Mouse (Mus musculus) lung, adult 2 months (tissue): Measurements from ENCODE around the gene Shisal2a. TPM values are rescaled to one million over a fixed set of nuclear protein-coding genes. Genes with fewer than 3 reads are reported as not detected.

Source experiments
- DNase-seq: peaks from one replicate; pipeline ENCODE4 v3.0.0; 2022
- H3K4me1 ChIP-seq: fragments of 200-500 bp; 2 replicates; pipeline ENCODE4 v1.6.1; 2011; ENCODE audit warnings: low read length; ENCODE audit not compliant: control insufficient read depth, insufficient read depth
- H3K4me3 ChIP-seq: fragments of 200-500 bp; replicated peaks from 2 replicates; pipeline ENCODE3; 2011; ENCODE audit warnings: low read depth, mild to moderate bottlenecking, control low read depth, low read length; ENCODE audit errors: extremely low read depth
- CTCF ChIP-seq: fragments of 200-500 bp; IDR thresholded peaks from 2 replicates; pipeline ENCODE4 v1.5.1; 2011; ENCODE audit warnings: mild to moderate bottlenecking, low read length, control low read depth; ENCODE audit not compliant: insufficient read depth
- POLR2A ChIP-seq: fragments of 200-500 bp; IDR thresholded peaks from 2 replicates; pipeline ENCODE4 v1.6.1; 2011; ENCODE audit warnings: low read depth, mild to moderate bottlenecking, control low read depth, low read length, borderline replicate concordance; ENCODE audit errors: extremely low read depth
- WGBS: fragments of 180-500 bp; shearing (Covaris S2); methylation state at CpG from one replicate; pipeline ENCODE4 v1.1.7; 2018; 5-methylcytosine and 5-hydroxymethylcytosine counted together
- polyA plus RNA-seq: library from polyadenylated mRNA; depleted of rRNA; stranded (reverse); fragments of >200 nt; gene quantifications from 2 replicates; pipeline ENCODE4 v1.2.3, GENCODE M21; 2012

Shisal2a gene
- polyA plus RNA-seq, 1 experiment = 2.8 TPM

DNA sequence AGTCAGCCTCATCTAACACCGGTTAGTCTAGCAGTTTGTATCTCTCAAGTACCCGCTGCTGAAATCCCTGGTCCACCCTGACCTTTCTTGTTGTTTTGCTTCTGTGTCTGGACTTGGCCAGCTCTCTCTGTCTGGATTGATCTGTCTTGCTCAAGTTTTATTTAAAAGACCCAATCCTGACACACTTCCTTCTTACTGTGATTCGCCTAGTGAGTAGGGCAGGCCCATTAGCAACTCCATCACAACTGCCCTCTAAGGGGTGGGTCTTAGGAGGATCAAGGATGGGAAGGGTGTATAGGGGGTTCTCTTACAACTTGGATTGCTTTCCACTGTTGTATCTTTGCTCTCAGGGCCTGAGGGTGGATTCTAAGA lies 22.6 kb upstream of the Shisal2a start:
- Histone ChIP-seq H3K4me1 (no peaks in the 10 kb centered on the region), H3K4me3 (peak overlapping the region; percentile 80)
- WGBS = 47% methylated on average over 3 of the region's 3 CpGs
- no peak for TF ChIP-seq POLR2A
- TF ChIP-seq CTCF = no peak
- DNase-seq = no peak

- no peak for DNase-seq
- no peak for TF ChIP-seq POLR2A
- TF ChIP-seq CTCF = no peak
- WGBS = 89% methylated on average over 8 of the region's 8 CpGs
- Histone ChIP-seq H3K4me3 (no peak overlapping the region), H3K4me1 (no peaks in the 10 kb centered on the region)
Observed at GRCm38 (mm10) chr4:108403861-108404635, 20.9 kb upstream of the Shisal2a start.

GRCm38 (mm10) chr4:108400395-108400794 lies 17.2 kb upstream of the Shisal2a start:
- WGBS = 81% methylated on average over 10 of the region's 10 CpGs
- TF ChIP-seq POLR2A = no peak
- no peak for TF ChIP-seq CTCF
- Histone ChIP-seq H3K4me3 (no peak overlapping the region), H3K4me1 (no peaks in the 10 kb centered on the region)
- DNase-seq = no peak

GRCm38 (mm10) chr4:108394236-108394635 lies 11.1 kb upstream of the Shisal2a start:
- no peak overlapping the region for H3K4me3 ChIP-seq
- TF ChIP-seq POLR2A = no peak
- no peak for DNase-seq
- no peaks in the 10 kb centered on the region for H3K4me1 ChIP-seq

- DNase-seq = no peak
- Histone ChIP-seq H3K4me3 (no peak overlapping the region), H3K4me1 (no peaks in the 10 kb centered on the region)
- TF ChIP-seq CTCF (no peak), POLR2A (no peak)
- WGBS = 56% methylated on average over 2 of the region's 2 CpGs
Observed at GRCm38 (mm10) chr4:108392558-108392957, 9.4 kb upstream of the Shisal2a start.

DNA sequence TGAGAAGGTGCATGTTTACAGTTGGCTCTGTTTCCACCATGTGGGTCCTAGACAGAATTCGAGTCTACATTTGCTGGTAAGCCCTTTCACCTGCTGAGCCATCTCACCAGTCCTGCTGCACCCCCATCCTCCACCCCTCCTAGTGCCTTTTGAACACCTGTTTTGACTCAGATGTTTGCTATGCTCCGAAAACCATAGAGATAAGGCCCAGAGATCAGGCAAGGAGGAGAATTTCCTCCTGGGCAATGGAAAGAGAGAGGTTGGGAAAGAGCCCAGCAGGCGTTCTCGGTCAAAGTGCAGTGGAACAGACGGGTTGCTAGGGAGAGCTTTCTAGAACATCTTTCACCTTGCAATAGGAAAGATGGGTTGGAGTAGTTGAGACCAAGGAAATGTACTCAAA lies 8.0 kb upstream of the Shisal2a start:
- no peaks in the 10 kb centered on the region for H3K4me1 ChIP-seq
- no peak overlapping the region for H3K4me3 ChIP-seq
- no peak for DNase-seq
- TF ChIP-seq POLR2A = no peak
- no peak for TF ChIP-seq CTCF
- WGBS = 62% methylated on average over 5 of the region's 5 CpGs

GRCm38 (mm10) chr4:108388741-108389140 lies 5.6 kb upstream of the Shisal2a start:
- no peak for DNase-seq
- Histone ChIP-seq H3K4me1 (no peaks in the 10 kb centered on the region), H3K4me3 (no peak overlapping the region)
- 91% methylated on average over 3 of the region's 3 CpGs for WGBS
- TF ChIP-seq CTCF (no peak), POLR2A (no peak)

DNA sequence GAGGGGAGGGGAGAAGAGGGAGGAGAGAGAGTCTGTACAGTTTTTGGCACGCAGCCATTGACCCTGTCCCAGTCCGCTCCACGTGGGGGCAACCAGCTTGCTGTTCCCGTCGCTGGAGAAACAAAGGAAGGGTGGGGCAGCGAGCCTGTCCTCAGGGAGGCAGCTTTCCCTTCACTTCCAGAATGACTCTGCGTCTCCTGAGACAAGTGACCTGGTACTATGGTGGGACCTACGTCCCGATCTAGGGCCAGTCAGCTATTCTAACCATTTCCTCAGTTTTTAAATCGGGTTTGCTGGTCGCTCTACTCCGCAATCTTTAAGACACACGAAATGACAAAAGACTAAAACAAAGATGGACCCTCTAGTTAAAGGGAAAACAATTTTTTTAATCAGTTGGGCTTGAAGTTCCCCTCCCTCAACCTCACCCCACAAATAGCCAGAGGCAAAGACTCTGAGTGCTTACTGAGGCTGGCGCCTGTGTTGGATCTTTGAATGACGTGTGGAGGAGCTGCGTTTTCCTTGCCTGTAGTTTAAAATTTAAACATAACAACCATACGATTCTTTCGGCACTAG lies 4.6 kb upstream of the Shisal2a start:
- 2% methylated on average over 18 of the region's 18 CpGs for WGBS
- peak overlapping the region; percentile 38 for H3K4me3 ChIP-seq
- peak; percentile 52 for DNase-seq
- TF ChIP-seq CTCF (0 out of 2 replicates have a peak, but pooled peaks have one; percentile 0), POLR2A (peak; percentile 76; the same call in 1 of the 2 replicates)
- H3K4me1 ChIP-seq = no peaks in the 10 kb centered on the region

- TF ChIP-seq POLR2A (no peak), CTCF (no peak)
- no peak for DNase-seq
- Histone ChIP-seq H3K4me1 (no peaks in the 10 kb centered on the region), H3K4me3 (no peak overlapping the region)
- WGBS = 41% methylated on average over 4 of the region's 4 CpGs
Observed at GRCm38 (mm10) chr4:108387106-108387505, 4.0 kb upstream of the Shisal2a start.

- no peak for DNase-seq
- no peaks in the 10 kb centered on the region for H3K4me1 ChIP-seq
- TF ChIP-seq CTCF (no peak), POLR2A (no peak)
- no peak overlapping the region for H3K4me3 ChIP-seq
- 18% methylated on average over 1 of the region's 1 CpGs for WGBS
Observed at GRCm38 (mm10) chr4:108386087-108386486, 2.9 kb upstream of the Shisal2a start.
